Mouse (Mus musculus) olfactory bulb, adult 2 months (tissue): Measurements from ENCODE around the gene Pigs. TPM values are rescaled to one million over a fixed set of nuclear protein-coding genes. Genes with fewer than 3 reads are reported as not detected.

ENCODE experiments used
- H3K27ac ChIP-seq: fragments of 200-500 bp; 2 replicates; pipeline ENCODE4 v1.5.1; 2012; ENCODE audit warnings: low read depth, low read length; ENCODE audit not compliant: insufficient read depth
- H3K4me1 ChIP-seq: fragments of 200-500 bp; 2 replicates; pipeline ENCODE4 v1.6.1; 2012; ENCODE audit warnings: low read length; ENCODE audit not compliant: control insufficient read depth, insufficient read depth
- H3K4me3 ChIP-seq: fragments of 200-500 bp; 2 replicates; pipeline ENCODE4 v1.5.1; 2012; ENCODE audit warnings: mild to moderate bottlenecking, low read depth, low read length, moderate library complexity; ENCODE audit not compliant: insufficient read depth
- CTCF ChIP-seq: fragments of 200-500 bp; IDR thresholded peaks from 2 replicates; pipeline ENCODE4 v1.5.1; 2012; ENCODE audit warnings: low read depth, mild to moderate bottlenecking, low read length, moderate library complexity; ENCODE audit not compliant: insufficient read depth
- POLR2A ChIP-seq: fragments of 200-500 bp; IDR thresholded peaks from 2 replicates; pipeline ENCODE4 v1.6.1; 2012; ENCODE audit warnings: mild to moderate bottlenecking, low read depth, low read length, moderate library complexity; ENCODE audit not compliant: insufficient read depth
- WGBS: fragments of 180-500 bp; shearing (Covaris S2); methylation state at CpG from one replicate; pipeline ENCODE4 v1.1.7; 2018; 5-methylcytosine and 5-hydroxymethylcytosine counted together
- polyA plus RNA-seq: library from polyadenylated mRNA; stranded (reverse); fragments of >200 nt; gene quantifications from 2 replicates; pipeline ENCODE4 v1.2.4, GENCODE M21; 2012; ENCODE audit warnings: low replicate concordance; ENCODE audit not compliant: missing spikeins, insufficient read depth, insufficient read length

Pigs gene
- polyA plus RNA-seq, 1 experiment: not detected

- Histone ChIP-seq H3K4me1 (no peaks in the 10 kb centered on the region), H3K27ac (no peak overlapping the region), H3K4me3 (no peak overlapping the region)
- no peak for TF ChIP-seq POLR2A
- no peak for TF ChIP-seq CTCF
- whole genome bisulfite sequencing: 91% methylated on average over 3 of the region's 3 CpGs
Measured at GRCm38 (mm10) chr11:78372166-78372565, 44.0 kb downstream of the Pigs start.

- WGBS: 78% methylated on average over 7 of the region's 7 CpGs
- Histone ChIP-seq H3K4me1 (no peaks in the 10 kb centered on the region), H3K27ac (no peak overlapping the region), H3K4me3 (no peak overlapping the region)
- TF ChIP-seq POLR2A (no peak), CTCF (no peak)
Measured at GRCm38 (mm10) chr11:78372610-78373009, 44.4 kb downstream of the Pigs start.

- Histone ChIP-seq H3K27ac (no peak overlapping the region), H3K4me3 (no peak overlapping the region), H3K4me1 (no peaks in the 10 kb centered on the region)
- TF ChIP-seq CTCF (no peak), POLR2A (no peak)
- 95% methylated on average over 8 of the region's 8 CpGs for WGBS
Measured at GRCm38 (mm10) chr11:78374147-78374546, 45.9 kb downstream of the Pigs start.

- Histone ChIP-seq H3K4me1 (peaks cover 4% of the 10 kb centered on the region; the same call in 1 of the 2 replicates), H3K4me3 (no peak overlapping the region), H3K27ac (no peak overlapping the region)
- TF ChIP-seq POLR2A: no peak
- TF ChIP-seq CTCF: no peak
- 49% methylated on average over 12 of the region's 12 CpGs for WGBS
Measured at GRCm38 (mm10) chr11:78377549-78378159, 49.4 kb downstream of the Pigs start.

GRCm38 (mm10) chr11:78380351-78380750 is 52.1 kb downstream of the Pigs start:
- WGBS: 64% methylated on average over 4 of the region's 4 CpGs
- no peak overlapping the region for H3K4me3 ChIP-seq
- no peak for TF ChIP-seq CTCF
- no peak for TF ChIP-seq POLR2A
- no peak overlapping the region for H3K27ac ChIP-seq
- H3K4me1 ChIP-seq: peaks cover 6% of the 10 kb centered on the region; the same call in 1 of the 2 replicates

- H3K4me3 ChIP-seq: no peak overlapping the region
- H3K4me1 ChIP-seq: peaks cover 6% of the 10 kb centered on the region; the same call in 1 of the 2 replicates
- H3K27ac ChIP-seq: no peak overlapping the region
- WGBS: 70% methylated on average over 3 of the region's 3 CpGs
- no peak for TF ChIP-seq POLR2A
- no peak for TF ChIP-seq CTCF
Measured at GRCm38 (mm10) chr11:78380996-78381395, 52.8 kb downstream of the Pigs start.

GRCm38 (mm10) chr11:78382286-78382685 is 54.1 kb downstream of the Pigs start:
- no peak overlapping the region for H3K27ac ChIP-seq
- 80% methylated on average over 7 of the region's 7 CpGs for WGBS
- TF ChIP-seq POLR2A (no peak), CTCF (no peak)
- H3K4me1 ChIP-seq: peaks cover 6% of the 10 kb centered on the region; the same call in 1 of the 2 replicates
- H3K4me3 ChIP-seq: no peak overlapping the region

- no peak for TF ChIP-seq CTCF
- TF ChIP-seq POLR2A: no peak
Measured at GRCm38 (mm10) chr11:78382701-78383100, 54.5 kb downstream of the Pigs start.

GRCm38 (mm10) chr11:78385776-78386175 is 57.6 kb downstream of the Pigs start:
- H3K27ac ChIP-seq: no peak overlapping the region
- H3K4me3 ChIP-seq: no peak overlapping the region
- TF ChIP-seq POLR2A: no peak
- TF ChIP-seq CTCF: no peak
- peaks cover 6% of the 10 kb centered on the region; the same call in 1 of the 2 replicates for H3K4me1 ChIP-seq
- WGBS: 88% methylated on average over 10 of the region's 10 CpGs

More at GRCm38 (mm10) chr11:78382701-78383100, 54.5 kb downstream of the Pigs start:
- 39% methylated on average over 5 of the region's 5 CpGs for WGBS
- Histone ChIP-seq H3K4me3 (no peak overlapping the region), H3K4me1 (peaks cover 6% of the 10 kb centered on the region; the same call in 1 of the 2 replicates), H3K27ac (no peak overlapping the region)

- TF ChIP-seq POLR2A (no peak), CTCF (no peak)
- Histone ChIP-seq H3K4me1 (peaks cover 6% of the 10 kb centered on the region; the same call in 1 of the 2 replicates), H3K4me3 (no peak within 1 kb of the TSS), H3K27ac (no peak within 1 kb of the TSS)
- WGBS: 84% methylated on average over 14 of the region's 14 CpGs
Measured at GRCm38 (mm10) chr11:78386508-78387043, 58.4 kb downstream of the Pigs start, which contains the start of gene Foxn1. Gene Foxn1, minus strand, starts transcription at chr11:78386558.

Other genes with a start within 250 kb of the Pigs start
- not detected in 2 replicates for gene Eral1, start 248.0 kb upstream of the Pigs start, polyA plus RNA-seq
- not detected in 2 replicates for gene Fam222b, start 233.8 kb upstream of the Pigs start, polyA plus RNA-seq
- gene Traf4, start 162.8 kb upstream of the Pigs start, polyA plus RNA-seq: not detected in 2 replicates
- not detected in 2 replicates for gene Nek8, start 151.7 kb upstream of the Pigs start, polyA plus RNA-seq
- gene Tlcd1, start 151.7 kb upstream of the Pigs start, polyA plus RNA-seq: not detected in 2 replicates
- gene Rpl23a, start 144.8 kb upstream of the Pigs start, polyA plus RNA-seq: 1,288 TPM in 1 of 2 replicates, not detected in the other
- not detected in 2 replicates for gene Rab34, start 140.0 kb upstream of the Pigs start, polyA plus RNA-seq
- not detected in 2 replicates for gene Proca1, start 135.0 kb upstream of the Pigs start, polyA plus RNA-seq
- not detected in 2 replicates for gene Sdf2, start 82.7 kb upstream of the Pigs start, polyA plus RNA-seq
- 62.3 TPM in 1 of 2 replicates, not detected in the other for gene Supt6, start 82.4 kb upstream of the Pigs start, polyA plus RNA-seq
- gene 2610507B11Rik, start 66.7 kb upstream of the Pigs start, polyA plus RNA-seq: 122 and 503 TPM in 2 replicates
- gene BC030499, start 37.6 kb upstream of the Pigs start, polyA plus RNA-seq: not detected in 2 replicates
- not detected in 2 replicates for gene Spag5, start 26.9 kb upstream of the Pigs start, polyA plus RNA-seq
- gene Aldoc, start 5.4 kb upstream of the Pigs start, polyA plus RNA-seq: 410 and 562 TPM in 2 replicates
- not detected in 2 replicates for gene Unc119, start 15.1 kb downstream of the Pigs start, polyA plus RNA-seq
- not detected in 2 replicates for gene Foxn1, start 58.1 kb downstream of the Pigs start, polyA plus RNA-seq
- not detected in 2 replicates for gene Slc13a2, start 93.8 kb downstream of the Pigs start, polyA plus RNA-seq
- gene Slc46a1, start 137.3 kb downstream of the Pigs start, polyA plus RNA-seq: not detected in 2 replicates
- not detected in 2 replicates for gene Sarm1, start 169.3 kb downstream of the Pigs start, polyA plus RNA-seq
- not detected in 2 replicates for gene Vtn, start 170.7 kb downstream of the Pigs start, polyA plus RNA-seq
- not detected in 2 replicates for gene Sebox, start 175.0 kb downstream of the Pigs start, polyA plus RNA-seq
- gene Tmem199, start 183.8 kb downstream of the Pigs start, polyA plus RNA-seq: not detected in 2 replicates
- not detected in 2 replicates for gene Poldip2, start 183.8 kb downstream of the Pigs start, polyA plus RNA-seq
- gene Tnfaip1, start 207.9 kb downstream of the Pigs start, polyA plus RNA-seq: not detected in 2 replicates
- not detected in 2 replicates for gene Ift20, start 207.9 kb downstream of the Pigs start, polyA plus RNA-seq
- not detected in 2 replicates for gene Tmem97, start 222.4 kb downstream of the Pigs start, polyA plus RNA-seq